Mouse (Mus musculus) cerebellum, adult 2 months (tissue): ENCODE measurements around the gene Sec13. TPM values are rescaled to one million over a fixed set of nuclear protein-coding genes. Genes with fewer than 3 reads are reported as not detected.

ENCODE experiments used
- DNase-seq, 2 experiments: peaks; one replicate each; pipeline ENCODE4 v3.0.0; 2021
- H3K27ac ChIP-seq: fragments of 200-500 bp; 2 replicates; pipeline ENCODE4 v1.5.1; 2012; ENCODE audit warnings: low read length, control low read depth, inconsistent platforms; ENCODE audit not compliant: insufficient read depth
- H3K27me3 ChIP-seq: fragments of 200-500 bp; 2 replicates; pipeline ENCODE4 v1.6.1; 2012; ENCODE audit warnings: inconsistent platforms, mild to moderate bottlenecking, low read length, moderate library complexity; ENCODE audit not compliant: control insufficient read depth, insufficient read depth
- H3K4me1 ChIP-seq: fragments of 200-500 bp; 2 replicates; pipeline ENCODE4 v1.6.1; 2011; ENCODE audit warnings: low read length; ENCODE audit not compliant: control insufficient read depth, insufficient read depth
- H3K4me3 ChIP-seq: fragments of 200-500 bp; replicated peaks from 2 replicates; pipeline ENCODE3; 2011; ENCODE audit warnings: mild to moderate bottlenecking, low read depth, low read length, control low read depth; ENCODE audit not compliant: insufficient read depth
- CTCF ChIP-seq: fragments of 200-500 bp; IDR thresholded peaks from 2 replicates; pipeline ENCODE4 v1.5.1; 2011; ENCODE audit warnings: low read depth, mild to moderate bottlenecking, control low read depth, low read length, moderate library complexity, borderline replicate concordance; ENCODE audit not compliant: insufficient read depth
- POLR2A ChIP-seq: fragments of 200-500 bp; IDR thresholded peaks from 2 replicates; pipeline ENCODE4 v1.6.1; 2011; ENCODE audit warnings: low read length, control low read depth, borderline replicate concordance; ENCODE audit not compliant: insufficient read depth
- WGBS: fragments of 180-500 bp; shearing (Covaris S2); methylation state at CpG from one replicate; pipeline ENCODE4 v1.1.7; 2018; 5-methylcytosine and 5-hydroxymethylcytosine counted together
- polyA plus RNA-seq: library from polyadenylated mRNA; depleted of rRNA; stranded (reverse); fragments of >200 nt; gene quantifications from 2 replicates; pipeline ENCODE4 v1.2.3, GENCODE M21; 2012; rRNA removed

The Sec13 gene
- polyA plus RNA-seq, 1 experiment = 108 TPM

- no peak overlapping the region for H3K4me3 ChIP-seq
- no peak for TF ChIP-seq CTCF
- no peak for TF ChIP-seq POLR2A
- peaks cover 6% of the 10 kb centered on the region; the same call in 1 of the 2 replicates for H3K4me1 ChIP-seq
- H3K27ac ChIP-seq = no peak overlapping the region
- no peaks in the 10 kb centered on the region for H3K27me3 ChIP-seq
- WGBS = 25% methylated on average over 14 of the region's 14 CpGs
- no peak for DNase-seq
Observed at GRCm38 (mm10) chr6:113690400-113691083, 50.0 kb downstream of the Sec13 start.

GRCm38 (mm10) chr6:113690008-113690399 is 50.5 kb downstream of the Sec13 start:
- TF ChIP-seq POLR2A = no peak
- no peak for TF ChIP-seq CTCF
- no peaks in the 10 kb centered on the region for H3K27me3 ChIP-seq
- H3K4me1 ChIP-seq = peaks cover 6% of the 10 kb centered on the region; the same call in 1 of the 2 replicates
- no peak overlapping the region for H3K4me3 ChIP-seq
- 63% methylated on average over 7 of the region's 7 CpGs for WGBS
- no peak for DNase-seq
- H3K27ac ChIP-seq = no peak overlapping the region

GRCm38 (mm10) chr6:113686551-113687125 is 53.9 kb downstream of the Sec13 start:
- Histone ChIP-seq H3K27me3 (no peaks in the 10 kb centered on the region), H3K4me3 (no peak overlapping the region), H3K27ac (no peak overlapping the region), H3K4me1 (peaks cover 6% of the 10 kb centered on the region; the same call in 1 of the 2 replicates)
- TF ChIP-seq CTCF = no peak
- no peak for TF ChIP-seq POLR2A
- peak; percentile 58 to 71 for DNase-seq
- WGBS = 28% methylated on average over 8 of the region's 8 CpGs

GRCm38 (mm10) chr6:113683081-113683825 is 57.3 kb downstream of the Sec13 start:
- Histone ChIP-seq H3K27ac (no peak overlapping the region), H3K4me3 (no peak overlapping the region), H3K27me3 (no peaks in the 10 kb centered on the region), H3K4me1 (peaks cover 6% of the 10 kb centered on the region; the same call in 1 of the 2 replicates)
- WGBS = 89% methylated on average over 10 of the region's 10 CpGs
- TF ChIP-seq POLR2A (no peak), CTCF (no peak)
- DNase-seq = no peak

- 27% methylated on average over 4 of the region's 4 CpGs for WGBS
- TF ChIP-seq CTCF (peak; percentile 83), POLR2A (no peak)
- no peaks in the 10 kb centered on the region for H3K4me1 ChIP-seq
- H3K4me3 ChIP-seq = no peak overlapping the region
- H3K27me3 ChIP-seq = no peaks in the 10 kb centered on the region
- no peak overlapping the region for H3K27ac ChIP-seq
- DNase-seq = peak; percentile 55 to 74
Observed at GRCm38 (mm10) chr6:113681271-113681670, 59.3 kb downstream of the Sec13 start.

- DNase-seq = no peak
- 86% methylated on average over 9 of the region's 9 CpGs for WGBS
- Histone ChIP-seq H3K4me1 (no peaks in the 10 kb centered on the region), H3K27ac (no peak overlapping the region), H3K4me3 (no peak overlapping the region), H3K27me3 (no peaks in the 10 kb centered on the region)
- TF ChIP-seq CTCF (no peak), POLR2A (no peak)
Observed at GRCm38 (mm10) chr6:113679993-113680566, 60.5 kb downstream of the Sec13 start.

GRCm38 (mm10) chr6:113678246-113679012 is 62.1 kb downstream of the Sec13 start:
- TF ChIP-seq CTCF = no peak
- TF ChIP-seq POLR2A = no peak
- 43% methylated on average over 14 of the region's 14 CpGs for WGBS
- no peaks in the 10 kb centered on the region for H3K27me3 ChIP-seq
- H3K27ac ChIP-seq = no peak overlapping the region
- H3K4me1 ChIP-seq = no peaks in the 10 kb centered on the region
- no peak overlapping the region for H3K4me3 ChIP-seq
- DNase-seq = peak in 1 of 2 experiments; percentile 37

Other genes with a start within 250 kb of the Sec13 start
- 41.2 and 43.0 TPM in 2 replicates for gene Prrt3, start 238.8 kb downstream of the Sec13 start, polyA plus RNA-seq
- gene Emc3, start 209.1 kb downstream of the Sec13 start, polyA plus RNA-seq = 91.7 and 96.7 TPM in 2 replicates
- gene Fancd2, start 209.1 kb downstream of the Sec13 start, polyA plus RNA-seq = 0.34 and 0.55 TPM in 2 replicates
- not detected in 2 replicates for gene Fancd2os, start 140.0 kb downstream of the Sec13 start, polyA plus RNA-seq
- gene Brk1, start 136.0 kb downstream of the Sec13 start, polyA plus RNA-seq = 224 and 238 TPM in 2 replicates
- 43.9 and 50.1 TPM in 2 replicates for gene Vhl, start 116.8 kb downstream of the Sec13 start, polyA plus RNA-seq
- gene Irak2, start 102.3 kb downstream of the Sec13 start, polyA plus RNA-seq = 15.5 and 19.5 TPM in 2 replicates
- gene Tatdn2, start 43.7 kb downstream of the Sec13 start, polyA plus RNA-seq = 28.9 and 31.0 TPM in 2 replicates
- 0.73 and 1.4 TPM in 2 replicates for gene Ghrl, start 20.9 kb downstream of the Sec13 start, polyA plus RNA-seq